Mouse (Mus musculus): ENCODE data around the gene Kcnh4. TPM values are rescaled to one million over a fixed set of nuclear protein-coding genes. Genes with fewer than 3 reads are reported as not detected.
"Not testable (repeated sequence)": the region's sequence is repeated elsewhere in the genome, so short reads cannot be mapped to it uniquely, and the experiment has no call there.

Kcnh4 gene
- polyA plus RNA-seq (2015; fragmentation: Nextera tagmentation; extraction: Ambion mirVana), result 0.18 and 0.19 TPM in 2 replicates

GRCm38 (mm10) chr11:100759611-100760233 is at the start of gene Kcnh4:
Gene Kcnh4, minus strand, starts transcription at chr11:100759942.
- H3K27ac ChIP-seq, result no peak within 1 kb of the TSS
- under 1% methylated on average over 51 of the region's 51 CpGs for WGBS
- no peak within 1 kb of the TSS for H3K9ac ChIP-seq
- H3K4me1 ChIP-seq (replicated peaks), result peaks cover 18% of the 10 kb centered on the region
- peak within 1 kb of the TSS; percentile 33 for H3K4me3 ChIP-seq (replicated peaks)
- H3K27me3 ChIP-seq (replicated peaks), result peaks cover 28% of the 10 kb centered on the region
- no peaks in the 10 kb centered on the region for H3K36me3 ChIP-seq
- H3K9me3 ChIP-seq, result no peaks in the 10 kb centered on the region
- H3K4me2 ChIP-seq (replicated peaks), result peak within 1 kb of the TSS; percentile 70
- ATAC-seq, result peak; percentile 36; the same call in 1 of the 2 replicates

GRCm38 (mm10) chr11:100806380-100807305 is 46.9 kb upstream of the Kcnh4 start:
- 73% methylated on average over 20 of the region's 20 CpGs for WGBS
- no peak overlapping the region for H3K4me3 ChIP-seq (replicated peaks)
- peaks cover 17% of the 10 kb centered on the region for H3K36me3 ChIP-seq
- no peaks in the 10 kb centered on the region for H3K27me3 ChIP-seq (replicated peaks)
- no peak for ATAC-seq
- no peak overlapping the region for H3K27ac ChIP-seq
- H3K4me2 ChIP-seq (replicated peaks), result no peak overlapping the region
- no peaks in the 10 kb centered on the region for H3K9me3 ChIP-seq
- no peak overlapping the region for H3K9ac ChIP-seq
- H3K4me1 ChIP-seq (replicated peaks), result no peaks in the 10 kb centered on the region

GRCm38 (mm10) chr11:100805535-100805934 is 45.8 kb upstream of the Kcnh4 start:
- Histone ChIP-seq H3K27ac (no peak overlapping the region), H3K9me3 (no peaks in the 10 kb centered on the region), H3K4me3 (replicated peaks) (no peak overlapping the region), H3K4me1 (replicated peaks) (no peaks in the 10 kb centered on the region), H3K27me3 (replicated peaks) (no peaks in the 10 kb centered on the region), H3K36me3 (peaks cover 15% of the 10 kb centered on the region), H3K9ac (no peak overlapping the region), H3K4me2 (replicated peaks) (no peak overlapping the region)
- 70% methylated on average over 7 of the region's 7 CpGs for WGBS
- ATAC-seq, result no peak

GRCm38 (mm10) chr11:100804409-100804808 is 44.7 kb upstream of the Kcnh4 start:
- Histone ChIP-seq H3K27ac (no peak overlapping the region), H3K4me1 (replicated peaks) (no peaks in the 10 kb centered on the region), H3K9me3 (no peaks in the 10 kb centered on the region), H3K27me3 (replicated peaks) (no peaks in the 10 kb centered on the region), H3K4me2 (replicated peaks) (no peak overlapping the region), H3K36me3 (peaks cover 15% of the 10 kb centered on the region), H3K4me3 (replicated peaks) (no peak overlapping the region), H3K9ac (no peak overlapping the region)
- no peak for ATAC-seq
- 91% methylated on average over 10 of the region's 10 CpGs for WGBS

- Histone ChIP-seq H3K4me1 (replicated peaks) (no peaks in the 10 kb centered on the region), H3K36me3 (peaks cover 14% of the 10 kb centered on the region), H3K9ac (no peak overlapping the region), H3K9me3 (no peaks in the 10 kb centered on the region), H3K27ac (no peak overlapping the region), H3K4me2 (replicated peaks) (no peak overlapping the region), H3K4me3 (replicated peaks) (no peak overlapping the region), H3K27me3 (replicated peaks) (no peaks in the 10 kb centered on the region)
- ATAC-seq, result no peak
- WGBS, result 66% methylated on average over 5 of the region's 5 CpGs
Measured at GRCm38 (mm10) chr11:100799426-100799825, 39.7 kb upstream of the Kcnh4 start.

GRCm38 (mm10) chr11:100796585-100796984 is 36.8 kb upstream of the Kcnh4 start:
- Histone ChIP-seq H3K4me2 (replicated peaks) (no peak overlapping the region), H3K9ac (no peak overlapping the region), H3K9me3 (no peaks in the 10 kb centered on the region), H3K27ac (no peak overlapping the region), H3K4me1 (replicated peaks) (no peaks in the 10 kb centered on the region), H3K4me3 (replicated peaks) (no peak overlapping the region), H3K27me3 (replicated peaks) (no peaks in the 10 kb centered on the region), H3K36me3 (peaks cover 11% of the 10 kb centered on the region)
- no peak for ATAC-seq
- 72% methylated on average over 8 of the region's 8 CpGs for WGBS

GRCm38 (mm10) chr11:100795386-100795785 is 35.6 kb upstream of the Kcnh4 start:
- no peak for ATAC-seq
- H3K9me3 ChIP-seq, result no peaks in the 10 kb centered on the region
- H3K4me1 ChIP-seq (replicated peaks), result no peaks in the 10 kb centered on the region
- no peak overlapping the region for H3K4me3 ChIP-seq (replicated peaks)
- WGBS, result 97% methylated on average over 2 of the region's 2 CpGs
- no peak overlapping the region for H3K27ac ChIP-seq
- no peak overlapping the region for H3K4me2 ChIP-seq (replicated peaks)
- H3K9ac ChIP-seq, result no peak overlapping the region
- no peaks in the 10 kb centered on the region for H3K27me3 ChIP-seq (replicated peaks)
- peaks cover 9% of the 10 kb centered on the region; the same call in 1 of the 2 replicates for H3K36me3 ChIP-seq

- ATAC-seq, result no peak
- Histone ChIP-seq H3K36me3 (peaks cover 12% of the 10 kb centered on the region; the same call in 1 of the 2 replicates), H3K9ac (no peak overlapping the region), H3K4me1 (replicated peaks) (no peaks in the 10 kb centered on the region), H3K27me3 (replicated peaks) (no peaks in the 10 kb centered on the region), H3K27ac (no peak overlapping the region), H3K9me3 (no peaks in the 10 kb centered on the region), H3K4me3 (replicated peaks) (no peak overlapping the region), H3K4me2 (replicated peaks) (no peak overlapping the region)
- 83% methylated on average over 2 of the region's 2 CpGs for WGBS
Measured at GRCm38 (mm10) chr11:100791457-100792049, 31.8 kb upstream of the Kcnh4 start.

- peaks cover 12% of the 10 kb centered on the region; the same call in 1 of the 2 replicates for H3K36me3 ChIP-seq
- H3K27me3 ChIP-seq (replicated peaks); H3K9ac ChIP-seq; H3K4me3 ChIP-seq (replicated peaks); H3K4me1 ChIP-seq (replicated peaks); H3K9me3 ChIP-seq; H3K27ac ChIP-seq; H3K4me2 ChIP-seq (replicated peaks); ATAC-seq: not testable (repeated sequence)
- 91% methylated on average over 9 of the region's 9 CpGs for WGBS
Measured at GRCm38 (mm10) chr11:100790644-100791043, 30.9 kb upstream of the Kcnh4 start.

- no peak overlapping the region for H3K9ac ChIP-seq
- H3K4me3 ChIP-seq (replicated peaks), result no peak overlapping the region
- H3K27ac ChIP-seq, result no peak overlapping the region
- H3K9me3 ChIP-seq, result no peaks in the 10 kb centered on the region
- peaks cover 14% of the 10 kb centered on the region; the same call in 1 of the 2 replicates for H3K36me3 ChIP-seq
- 91% methylated on average over 3 of the region's 3 CpGs for WGBS
- H3K4me1 ChIP-seq (replicated peaks), result no peaks in the 10 kb centered on the region
- no peak overlapping the region for H3K4me2 ChIP-seq (replicated peaks)
- no peaks in the 10 kb centered on the region for H3K27me3 ChIP-seq (replicated peaks)
- no peak for ATAC-seq
Measured at GRCm38 (mm10) chr11:100789702-100790101, 30.0 kb upstream of the Kcnh4 start.

- Histone ChIP-seq H3K9me3 (no peaks in the 10 kb centered on the region), H3K9ac (no peak overlapping the region), H3K36me3 (peaks cover 26% of the 10 kb centered on the region), H3K27ac (no peak overlapping the region), H3K27me3 (replicated peaks) (no peaks in the 10 kb centered on the region), H3K4me2 (replicated peaks) (no peak overlapping the region), H3K4me1 (replicated peaks) (no peaks in the 10 kb centered on the region), H3K4me3 (replicated peaks) (no peak overlapping the region)
- WGBS, result 92% methylated on average over 2 of the region's 2 CpGs
- no peak for ATAC-seq
Measured at GRCm38 (mm10) chr11:100785774-100786173, 26.0 kb upstream of the Kcnh4 start.

GRCm38 (mm10) chr11:100784286-100784685 is 24.5 kb upstream of the Kcnh4 start:
- no peak overlapping the region for H3K4me3 ChIP-seq (replicated peaks)
- H3K27me3 ChIP-seq (replicated peaks), result no peaks in the 10 kb centered on the region
- H3K9me3 ChIP-seq, result no peaks in the 10 kb centered on the region
- no peak overlapping the region for H3K4me2 ChIP-seq (replicated peaks)
- H3K36me3 ChIP-seq, result peaks cover 23% of the 10 kb centered on the region
- no peak for ATAC-seq
- no peak overlapping the region for H3K27ac ChIP-seq
- H3K9ac ChIP-seq, result no peak overlapping the region
- 86% methylated on average over 8 of the region's 8 CpGs for WGBS
- no peaks in the 10 kb centered on the region for H3K4me1 ChIP-seq (replicated peaks)
